Mouse (Mus musculus) stomach, postnatal 0 days (tissue): ENCODE measurements around the gene Cdv3. TPM values are rescaled to one million over a fixed set of nuclear protein-coding genes. Genes with fewer than 3 reads are reported as not detected.
"Not testable (repeated sequence)": the region's sequence is repeated elsewhere in the genome, so short reads cannot be mapped to it uniquely, and the experiment has no call there.

Experiments used
- ATAC-seq: fragments of 200-750 bp; cut with Nextera tagmentation; 2 replicates; pipeline ENCODE4 v1.8.0; 2017; ENCODE audit not compliant: low FRiP score, low TSS enrichment
- DNase-seq: peaks from one replicate; pipeline ENCODE4 v3.0.0-alpha.2; 2016; ENCODE audit warnings: low spot score
- H3K27ac ChIP-seq: fragments of 300-500 bp; sonication (generic); replicated peaks from 2 replicates; pipeline ENCODE4 v1.5.1; 2014; ENCODE audit warnings: mild to moderate bottlenecking, control low read depth
- H3K27me3 ChIP-seq: fragments of 300-500 bp; sonication (generic); 2 replicates; pipeline ENCODE4 v1.6.1; 2014; ENCODE audit warnings: low read length; ENCODE audit not compliant: control insufficient read depth, insufficient read depth
- H3K36me3 ChIP-seq: fragments of 300-500 bp; sonication (generic); 2 replicates; pipeline ENCODE4 v1.6.1; 2014; ENCODE audit warnings: low read length, mixed read lengths; ENCODE audit not compliant: control insufficient read depth, insufficient read depth
- H3K4me1 ChIP-seq: fragments of 300-500 bp; sonication (generic); replicated peaks from 2 replicates; pipeline ENCODE4 v1.6.1; 2014; ENCODE audit warnings: antibody characterized with exemption; ENCODE audit not compliant: control insufficient read depth, insufficient read depth
- H3K4me2 ChIP-seq: fragments of 300-500 bp; sonication (generic); replicated peaks from 2 replicates; pipeline ENCODE4 v1.6.1; 2014; ENCODE audit warnings: low read depth, mild to moderate bottlenecking, control low read depth, moderate library complexity
- H3K4me3 ChIP-seq: fragments of 300-500 bp; sonication (generic); 2 replicates; pipeline ENCODE4 v1.5.1; 2014; ENCODE audit warnings: low read depth, low read length, control low read depth
- H3K9ac ChIP-seq: fragments of 300-500 bp; sonication (generic); 2 replicates; pipeline ENCODE4 v1.6.1; 2014; ENCODE audit warnings: mild to moderate bottlenecking, low read length, control low read depth, mixed read lengths
- H3K9me3 ChIP-seq: fragments of 300-500 bp; sonication (generic); 2 replicates; pipeline ENCODE4 v1.6.1; 2016; ENCODE audit warnings: low read length; ENCODE audit not compliant: control insufficient read depth
- CTCF ChIP-seq: IDR thresholded peaks from 2 replicates; pipeline ENCODE4 v1.5.1; 2016; ENCODE audit warnings: antibody characterized with exemption, low read depth, mild to moderate bottlenecking, moderate library complexity
- EP300 ChIP-seq: optimal IDR thresholded peaks from 2 replicates; pipeline ENCODE3; 2016; ENCODE audit warnings: antibody characterized with exemption
- WGBS: fragments of 180-500 bp; shearing (Covaris S2); extraction: QIAGEN DNeasy Blood & Tissue Kit; methylation state at CpG from one replicate; pipeline ENCODE4 v1.1.7; 2014; 5-methylcytosine and 5-hydroxymethylcytosine counted together
- polyA plus RNA-seq: library from polyadenylated mRNA; unstranded; fragments of >200 nt; fragmentation: Nextera tagmentation; extraction: Ambion mirVana; gene quantifications from 2 replicates; pipeline ENCODE4 v1.2.1, GENCODE M21; 2015

Gene Cdv3
- polyA plus RNA-seq, 1 experiment from 2014 or later: 50.0 TPM

- peak; percentile 51 for ATAC-seq
Observed at GRCm38 (mm10) chr9:103364601-103365289, 895 bp downstream of the Cdv3 start.

DNA sequence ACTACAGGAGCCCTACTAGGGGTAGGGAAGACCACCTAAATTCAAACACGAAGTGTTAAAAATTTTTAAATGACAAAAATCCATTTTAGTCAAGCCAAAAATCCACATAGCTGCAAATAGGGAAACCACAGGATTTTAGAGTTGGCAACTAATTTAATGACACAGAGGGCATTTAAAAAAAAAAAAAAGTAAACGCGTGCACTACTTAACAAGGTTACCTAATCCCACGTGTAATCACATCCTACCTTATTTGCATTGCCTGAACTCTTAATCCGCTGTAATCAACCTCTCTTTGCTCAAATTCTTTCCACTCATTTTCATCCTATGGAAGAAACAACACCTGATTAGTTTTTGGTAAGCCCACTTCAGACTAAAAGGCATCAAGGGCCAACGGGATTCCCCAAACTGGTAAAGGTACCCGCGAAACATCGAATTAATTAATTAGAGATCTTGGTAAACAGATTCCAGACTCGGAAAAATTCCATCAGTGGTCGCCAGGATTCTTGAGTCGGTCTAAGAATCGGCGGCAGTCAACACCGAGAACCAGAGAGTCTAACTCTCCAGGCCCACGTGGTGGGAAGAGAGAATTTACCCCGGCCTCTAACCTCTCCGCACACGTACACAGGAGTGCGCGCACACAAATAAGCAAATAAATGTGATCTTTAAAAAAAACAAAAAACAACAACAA, 1.8 kb downstream of the Cdv3 start:
- ATAC-seq: no peak

More at GRCm38 (mm10) chr9:103364601-103365289, 895 bp downstream of the Cdv3 start:
- H3K36me3 ChIP-seq: 0 out of 2 replicates have a peak, but pooled peaks cover 2% of the 10 kb centered on the region
- H3K4me1 ChIP-seq: 0 out of 2 replicates have a peak, but pooled peaks cover 3% of the 10 kb centered on the region
- H3K4me2 ChIP-seq: peak overlapping the region; percentile 93
- H3K27me3 ChIP-seq: no peaks in the 10 kb centered on the region
- no peaks in the 10 kb centered on the region for H3K9me3 ChIP-seq
- peak; percentile 72 for DNase-seq
- peak overlapping the region; percentile 96 for H3K9ac ChIP-seq
- peak overlapping the region; percentile 87 for H3K4me3 ChIP-seq
- WGBS: under 1% methylated on average over 78 of the region's 94 CpGs
- TF ChIP-seq CTCF: no peak
- no peak for TF ChIP-seq EP300
- H3K27ac ChIP-seq: peak overlapping the region; percentile 98

GRCm38 (mm10) chr9:103363088-103363487, 2.6 kb downstream of the Cdv3 start:
- H3K4me2 ChIP-seq: peak overlapping the region; percentile 93; the same call in 1 of the 2 replicates
- H3K4me1 ChIP-seq: 0 out of 2 replicates have a peak, but pooled peaks cover 3% of the 10 kb centered on the region
- TF ChIP-seq CTCF (no peak), EP300 (no peak)
- 57% methylated on average over 6 of the region's 6 CpGs for WGBS
- no peaks in the 10 kb centered on the region for H3K27me3 ChIP-seq
- H3K27ac ChIP-seq: no peak overlapping the region
- no peaks in the 10 kb centered on the region for H3K36me3 ChIP-seq
- H3K4me3 ChIP-seq: no peak overlapping the region
- ATAC-seq (no peak), DNase-seq (no peak)
- no peak overlapping the region for H3K9ac ChIP-seq
- H3K9me3 ChIP-seq: no peaks in the 10 kb centered on the region

More for the DNA sequence above, 1.8 kb downstream of the Cdv3 start:
- Histone ChIP-seq H3K27me3 (no peaks in the 10 kb centered on the region), H3K27ac (no peak overlapping the region; the same call in 1 of the 2 replicates), H3K9ac (peak overlapping the region; percentile 96), H3K4me3 (peak overlapping the region; percentile 87), H3K36me3 (0 out of 2 replicates have a peak, but pooled peaks cover 2% of the 10 kb centered on the region), H3K4me2 (peak overlapping the region; percentile 93), H3K4me1 (0 out of 2 replicates have a peak, but pooled peaks cover 3% of the 10 kb centered on the region), H3K9me3 (no peaks in the 10 kb centered on the region)
- DNase-seq: peak; percentile 30
- TF ChIP-seq CTCF (no peak), EP300 (no peak)
- 3% methylated on average over 21 of the region's 21 CpGs for WGBS

DNA sequence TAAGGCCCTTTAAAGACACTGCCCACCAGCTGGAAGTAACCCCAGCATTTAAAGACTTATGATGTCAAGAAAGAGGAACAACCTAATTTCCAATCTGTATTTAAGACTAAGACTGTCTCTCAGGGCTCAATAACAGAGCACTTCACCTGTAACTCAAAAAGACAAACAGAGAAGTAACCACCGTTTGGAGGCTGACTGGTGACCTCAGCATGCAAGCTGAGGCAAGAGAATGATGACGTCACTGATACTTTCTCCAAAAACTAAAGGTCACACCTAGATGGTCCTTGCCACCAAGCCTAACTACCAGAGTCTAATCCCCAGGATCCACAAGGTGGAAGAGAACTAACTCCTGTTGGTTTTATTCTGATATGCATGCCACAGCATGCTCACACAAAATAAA, 5.0 kb downstream of the Cdv3 start:
- H3K4me1 ChIP-seq: no peaks in the 10 kb centered on the region
- WGBS: 55% methylated on average over 2 of the region's 2 CpGs
- no peaks in the 10 kb centered on the region for H3K9me3 ChIP-seq
- no peak overlapping the region for H3K27ac ChIP-seq
- no peak overlapping the region for H3K4me2 ChIP-seq
- no peak for ATAC-seq
- no peaks in the 10 kb centered on the region for H3K27me3 ChIP-seq
- no peak for DNase-seq
- H3K36me3 ChIP-seq: no peaks in the 10 kb centered on the region
- TF ChIP-seq EP300: no peak
- TF ChIP-seq CTCF: no peak
- H3K4me3 ChIP-seq: no peak overlapping the region
- H3K9ac ChIP-seq: no peak overlapping the region

- Histone ChIP-seq H3K27ac (no peak overlapping the region), H3K4me2 (no peak overlapping the region), H3K9me3 (no peaks in the 10 kb centered on the region), H3K27me3 (no peaks in the 10 kb centered on the region), H3K36me3 (no peaks in the 10 kb centered on the region), H3K9ac (no peak overlapping the region), H3K4me1 (no peaks in the 10 kb centered on the region), H3K4me3 (no peak overlapping the region)
- 79% methylated on average over 4 of the region's 4 CpGs for WGBS
- TF ChIP-seq CTCF: no peak
- no peak for TF ChIP-seq EP300
- ATAC-seq: no peak
- no peak for DNase-seq
Observed at GRCm38 (mm10) chr9:103358545-103358944, 7.1 kb downstream of the Cdv3 start.

DNA sequence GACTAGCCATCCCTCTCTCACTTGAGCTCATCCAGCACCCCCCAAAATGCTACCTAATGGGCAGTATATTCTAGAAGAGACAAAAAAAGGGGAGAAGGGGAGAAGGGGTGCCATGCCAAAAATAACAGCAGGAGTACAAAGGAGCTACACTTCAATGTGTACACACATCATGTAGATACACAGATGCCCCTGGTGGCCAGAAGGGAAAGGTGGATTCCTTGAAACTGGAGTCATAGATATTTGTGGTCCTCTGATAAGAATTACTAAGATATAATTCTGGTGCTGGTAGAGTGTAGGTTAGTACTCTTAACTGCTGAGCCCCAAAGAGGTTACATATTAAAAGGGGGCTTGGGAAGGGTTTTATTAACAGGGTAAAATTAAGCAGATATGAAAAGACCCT, 7.7 kb downstream of the Cdv3 start:
- peak; percentile 38; the same call in 1 of the 2 replicates for ATAC-seq

DNA sequence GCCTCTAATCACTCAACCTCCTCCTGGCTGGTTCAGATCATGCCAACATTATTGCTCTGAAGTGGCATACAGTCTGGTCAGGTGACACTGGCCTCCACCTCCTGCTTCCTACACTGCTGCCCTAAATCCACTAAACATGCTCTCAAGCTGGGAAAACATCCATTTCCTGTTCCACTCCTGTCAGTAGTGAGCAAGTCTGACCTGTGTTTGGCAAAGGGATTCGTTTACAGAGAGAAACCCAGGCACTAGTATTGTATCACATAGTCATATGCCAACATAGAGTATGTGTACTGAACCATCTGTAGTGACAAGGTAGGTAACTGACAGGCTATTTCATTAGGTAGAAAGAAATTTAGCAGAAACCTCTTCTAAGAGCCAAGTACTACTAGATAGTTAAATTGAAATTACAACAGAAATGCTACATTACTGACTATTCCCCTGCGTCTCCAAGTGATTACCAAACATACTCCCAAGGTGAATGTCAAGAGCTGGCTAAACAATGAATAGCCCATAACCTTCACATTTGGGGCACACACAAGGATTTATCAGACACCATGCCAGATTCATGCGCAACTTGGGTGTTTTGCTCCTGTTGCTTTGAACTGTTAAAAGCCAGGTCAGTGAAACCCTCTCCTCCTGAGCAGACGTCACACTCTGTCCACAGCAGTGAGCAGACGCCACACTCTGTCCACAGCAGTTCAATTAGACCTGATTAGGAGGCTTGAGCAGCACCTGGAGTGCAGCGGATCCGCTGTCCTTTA, 12.0 kb downstream of the Cdv3 start:
- H3K9ac ChIP-seq, ATAC-seq, H3K27me3 ChIP-seq, H3K27ac ChIP-seq, H3K4me3 ChIP-seq, H3K36me3 ChIP-seq, H3K4me1 ChIP-seq, H3K4me2 ChIP-seq, DNase-seq, H3K9me3 ChIP-seq: not testable (repeated sequence)
- WGBS: 81% methylated on average over 5 of the region's 7 CpGs

More for the DNA sequence above, 7.7 kb downstream of the Cdv3 start:
- DNase-seq: no peak
- no peaks in the 10 kb centered on the region for H3K4me1 ChIP-seq
- TF ChIP-seq CTCF (peak; percentile 59), EP300 (no peak)
- no peaks in the 10 kb centered on the region for H3K36me3 ChIP-seq
- no peak overlapping the region for H3K27ac ChIP-seq
- no peaks in the 10 kb centered on the region for H3K27me3 ChIP-seq
- H3K4me3 ChIP-seq: no peak overlapping the region
- H3K9ac ChIP-seq: no peak overlapping the region
- no peak overlapping the region for H3K4me2 ChIP-seq
- H3K9me3 ChIP-seq: no peaks in the 10 kb centered on the region
